Mouse (Mus musculus) ovary, postnatal 10 days (tissue): ENCODE results near the gene Actn3.
A peak's percentile ranks its signal among the peaks of the same experiment; 100 is the strongest.
"Not testable (repeated sequence)": the region's sequence is repeated elsewhere in the genome, so short reads cannot be mapped to it uniquely, and the experiment has no call there.

Experiments used
- DNase-seq: peaks from one replicate; pipeline ENCODE4 v3.0.0; 2022; ENCODE audit warnings: low spot score

Actn3 gene

GRCm38 (mm10) chr19:4859081-4859480, 18.6 kb downstream of the Actn3 start:
- DNase-seq, result no peak

GRCm38 (mm10) chr19:4855951-4856350, 21.8 kb downstream of the Actn3 start:
- no peak for DNase-seq

GRCm38 (mm10) chr19:4855470-4855820, 22.3 kb downstream of the Actn3 start:
- DNase-seq, result no peak

- DNase-seq, result peak; percentile 64
Observed at GRCm38 (mm10) chr19:4854552-4855469, 22.9 kb downstream of the Actn3 start, which contains the start of gene Ctsf. TSS of gene Ctsf (plus strand) at chr19:4855130.

GRCm38 (mm10) chr19:4850281-4850680, 27.4 kb downstream of the Actn3 start:
- no peak for DNase-seq

GRCm38 (mm10) chr19:4849800-4850199, 27.9 kb downstream of the Actn3 start:
- DNase-seq, result no peak

- DNase-seq, result no peak
Observed at GRCm38 (mm10) chr19:4847490-4847889, 30.2 kb downstream of the Actn3 start.

- no peak for DNase-seq
Observed at GRCm38 (mm10) chr19:4845846-4846245, 31.9 kb downstream of the Actn3 start.

- DNase-seq, result no peak
Observed at GRCm38 (mm10) chr19:4842611-4843010, 35.1 kb downstream of the Actn3 start.

- DNase-seq, result no peak
Observed at GRCm38 (mm10) chr19:4840848-4841247, 36.9 kb downstream of the Actn3 start.

- peak; percentile 87 for DNase-seq
Observed at GRCm38 (mm10) chr19:4839149-4839548, 38.6 kb downstream of the Actn3 start, which contains the start of the genes Ccs and Ccdc87. TSS of gene Ccs (minus strand) at chr19:4839332. TSS of gene Ccdc87 (plus strand) at chr19:4839366.

- no peak for DNase-seq
Observed at GRCm38 (mm10) chr19:4838526-4839140, 39.1 kb downstream of the Actn3 start.

- no peak for DNase-seq
Observed at GRCm38 (mm10) chr19:4837049-4837448, 40.7 kb downstream of the Actn3 start.

- no peak for DNase-seq
Observed at GRCm38 (mm10) chr19:4836096-4836495, 41.6 kb downstream of the Actn3 start.

- no peak for DNase-seq
Observed at GRCm38 (mm10) chr19:4833977-4834376, 43.7 kb downstream of the Actn3 start.

- DNase-seq, result no peak
Observed at GRCm38 (mm10) chr19:4829156-4829555, 48.6 kb downstream of the Actn3 start.

GRCm38 (mm10) chr19:4828444-4829114, 49.1 kb downstream of the Actn3 start:
- no peak for DNase-seq

- peak; percentile 41 for DNase-seq
Observed at GRCm38 (mm10) chr19:4820678-4821303, 56.9 kb downstream of the Actn3 start.

- DNase-seq, result no peak
Observed at GRCm38 (mm10) chr19:4817182-4817835, 60.4 kb downstream of the Actn3 start.

- no peak for DNase-seq
Observed at GRCm38 (mm10) chr19:4813015-4813414, 64.7 kb downstream of the Actn3 start.

GRCm38 (mm10) chr19:4812334-4812949, 65.3 kb downstream of the Actn3 start:
- not testable (repeated sequence) for DNase-seq
